Mouse (Mus musculus) liver, embryonic 11.5 days (tissue): ENCODE data around the gene Abcc10. TPM values are rescaled to one million over a fixed set of nuclear protein-coding genes. Genes with fewer than 3 reads are reported as not detected.

ENCODE experiments used
- ATAC-seq: fragments of 200-750 bp; cut with Nextera tagmentation; replicated peaks from 2 replicates; pipeline ENCODE4 v1.8.0; 2017; ENCODE audit warnings: moderate number of reproducible peaks, mild to moderate bottlenecking, moderate TSS enrichment, moderate library complexity; ENCODE audit not compliant: low FRiP score
- DNase-seq: peaks from one replicate; pipeline ENCODE4 v3.0.0-alpha.2; 2017; ENCODE audit warnings: low spot score
- H3K27ac ChIP-seq: fragments of 300-500 bp; sonication (generic); 2 replicates; pipeline ENCODE4 v1.5.1; 2014; ENCODE audit warnings: mild to moderate bottlenecking, low read depth, low read length, control low read depth
- H3K27me3 ChIP-seq: fragments of 300-500 bp; sonication (generic); replicated peaks from 2 replicates; pipeline ENCODE4 v1.6.1; 2014; ENCODE audit warnings: low read length, mixed read lengths; ENCODE audit not compliant: control insufficient read depth, insufficient read depth
- H3K36me3 ChIP-seq: fragments of 300-500 bp; sonication (generic); 2 replicates; pipeline ENCODE4 v1.6.1; 2014; ENCODE audit warnings: mild to moderate bottlenecking, low read length, moderate library complexity, mixed read lengths; ENCODE audit not compliant: control insufficient read depth, insufficient read depth
- H3K4me1 ChIP-seq: fragments of 300-500 bp; sonication (generic); replicated peaks from 2 replicates; pipeline ENCODE4 v1.6.1; 2014; ENCODE audit warnings: low read length, mixed read lengths; ENCODE audit not compliant: control insufficient read depth, insufficient read depth
- H3K4me2 ChIP-seq: fragments of 300-500 bp; sonication (generic); 2 replicates; pipeline ENCODE4 v1.6.1; 2014; ENCODE audit warnings: mild to moderate bottlenecking, control low read depth, moderate library complexity
- H3K4me3 ChIP-seq: fragments of 300-500 bp; sonication (generic); 2 replicates; pipeline ENCODE4 v1.5.1; 2014; ENCODE audit warnings: low read depth, low read length, control low read depth
- H3K9ac ChIP-seq: fragments of 300-500 bp; sonication (generic); 2 replicates; pipeline ENCODE4 v1.6.1; 2014; ENCODE audit warnings: low read depth, low read length, control low read depth
- H3K9me3 ChIP-seq: fragments of 300-500 bp; sonication (generic); 2 replicates; pipeline ENCODE4 v1.6.1; 2016; ENCODE audit warnings: low read length, inconsistent platforms, mixed read lengths; ENCODE audit not compliant: control insufficient read depth
- WGBS: fragments of 180-500 bp; shearing (Covaris S2); extraction: QIAGEN DNeasy Blood & Tissue Kit; methylation state at CpG from one replicate; pipeline ENCODE4 v1.1.7; 2014; 5-methylcytosine and 5-hydroxymethylcytosine counted together
- polyA plus RNA-seq: library from polyadenylated mRNA; unstranded; fragments of >200 nt; fragmentation: Nextera tagmentation; extraction: Ambion mirVana; gene quantifications from 2 replicates; pipeline ENCODE4 v1.2.1, GENCODE M21; 2014

The Abcc10 gene
- polyA plus RNA-seq, 1 experiment from 2014 or later: 4.4 TPM

DNA sequence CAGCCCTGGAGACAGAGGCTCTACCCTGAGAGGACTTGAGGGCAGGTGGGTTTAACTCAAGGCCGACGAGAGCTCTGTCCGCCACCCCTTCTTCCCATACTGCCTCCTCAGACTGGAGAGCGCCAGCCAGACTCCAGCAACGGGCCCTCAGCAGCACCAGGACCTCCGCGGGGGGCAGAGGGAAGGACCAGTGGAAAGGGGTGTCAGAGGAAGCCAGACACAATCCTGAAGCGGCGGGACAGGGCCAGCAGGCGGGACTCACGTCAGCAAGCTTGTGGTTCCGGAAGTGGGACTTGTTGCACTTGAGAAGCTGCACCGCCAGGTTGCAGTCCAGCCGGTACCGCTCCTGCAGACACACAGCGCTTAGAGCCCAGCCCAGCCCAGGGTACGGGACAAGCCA is 68.5 kb downstream of the Abcc10 start:
- H3K4me2 ChIP-seq: no peak overlapping the region
- H3K4me3 ChIP-seq: no peak overlapping the region
- WGBS: 90% methylated on average over 17 of the region's 17 CpGs
- peaks cover 8% of the 10 kb centered on the region for H3K27me3 ChIP-seq
- no peak overlapping the region for H3K9ac ChIP-seq
- no peak for DNase-seq
- H3K36me3 ChIP-seq: peaks cover 47% of the 10 kb centered on the region
- no peak for ATAC-seq
- no peaks in the 10 kb centered on the region for H3K9me3 ChIP-seq
- H3K27ac ChIP-seq: no peak overlapping the region
- peaks cover 5% of the 10 kb centered on the region; the same call in 1 of the 2 replicates for H3K4me1 ChIP-seq

DNA sequence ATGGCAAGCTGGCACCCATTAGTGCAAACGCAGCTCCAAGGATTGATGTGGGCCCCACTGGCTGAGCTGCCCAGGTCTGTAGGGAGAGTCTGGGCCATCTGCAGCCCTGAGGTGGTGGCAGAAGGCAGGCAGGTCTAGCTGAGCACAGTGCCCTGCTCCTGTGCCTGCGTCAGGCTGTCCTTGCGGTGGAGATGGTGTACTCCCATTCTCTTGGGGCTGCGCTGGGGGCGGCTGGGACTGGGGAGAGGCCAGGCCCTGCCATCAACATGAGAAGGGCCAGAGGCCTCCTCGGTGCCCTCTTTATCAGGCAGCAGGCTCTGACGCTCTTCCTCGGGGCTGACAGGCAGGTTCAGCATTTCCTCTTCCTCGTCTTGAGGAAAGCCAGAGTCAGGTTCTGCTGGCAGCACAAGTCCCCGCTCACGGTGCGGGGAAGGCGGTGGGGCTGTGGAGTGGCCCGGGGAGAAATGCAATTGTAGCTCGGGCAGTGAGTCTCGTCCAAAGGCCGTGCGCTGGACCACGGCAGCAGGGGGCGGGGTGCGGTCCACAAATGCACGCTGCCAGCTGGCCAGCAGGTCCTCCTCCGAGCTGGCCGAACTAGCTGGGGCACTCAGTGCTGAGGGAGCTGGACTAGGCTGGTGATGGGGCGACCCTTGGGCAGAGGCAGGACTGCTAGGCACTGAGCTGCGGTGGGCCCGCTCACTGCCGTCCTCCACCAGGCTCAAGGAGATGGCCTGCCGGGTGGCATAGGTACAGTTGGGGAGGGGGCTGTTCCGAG is 69.7 kb downstream of the Abcc10 start:
- 78% methylated on average over 30 of the region's 30 CpGs for WGBS
- H3K4me1 ChIP-seq: peaks cover 11% of the 10 kb centered on the region
- no peak overlapping the region for H3K4me3 ChIP-seq
- H3K9me3 ChIP-seq: no peaks in the 10 kb centered on the region
- ATAC-seq (no peak), DNase-seq (no peak)
- H3K27me3 ChIP-seq: peaks cover 17% of the 10 kb centered on the region
- no peak overlapping the region for H3K4me2 ChIP-seq
- no peak overlapping the region for H3K27ac ChIP-seq
- peaks cover 40% of the 10 kb centered on the region for H3K36me3 ChIP-seq
- H3K9ac ChIP-seq: no peak overlapping the region

DNA sequence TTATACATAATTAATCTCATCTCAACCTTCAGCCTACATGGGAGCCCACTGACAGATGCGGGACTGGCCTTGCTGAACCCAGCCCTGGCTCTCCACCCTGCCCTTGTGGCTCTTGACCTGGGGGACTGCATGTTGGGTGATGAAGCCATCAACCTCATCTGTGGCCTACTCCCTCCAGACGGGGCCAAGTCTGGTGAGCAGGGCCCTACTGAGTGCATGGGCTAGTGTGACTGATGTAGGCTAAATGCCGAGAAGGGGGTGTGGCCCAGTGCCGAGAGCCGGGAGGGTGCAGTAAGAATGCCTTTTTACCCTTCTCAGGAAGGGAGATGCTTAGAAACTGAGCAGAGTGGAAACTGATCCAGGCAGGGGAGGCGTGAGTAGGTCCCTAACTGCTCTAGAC is 73.0 kb downstream of the Abcc10 start:
- Histone ChIP-seq H3K4me2 (no peak overlapping the region), H3K4me1 (peaks cover 17% of the 10 kb centered on the region), H3K36me3 (peaks cover 41% of the 10 kb centered on the region), H3K9ac (no peak overlapping the region), H3K4me3 (no peak overlapping the region), H3K9me3 (no peaks in the 10 kb centered on the region), H3K27ac (no peak overlapping the region), H3K27me3 (peaks cover 17% of the 10 kb centered on the region)
- ATAC-seq (no peak), DNase-seq (no peak)
- WGBS: 38% methylated on average over 6 of the region's 6 CpGs

DNA sequence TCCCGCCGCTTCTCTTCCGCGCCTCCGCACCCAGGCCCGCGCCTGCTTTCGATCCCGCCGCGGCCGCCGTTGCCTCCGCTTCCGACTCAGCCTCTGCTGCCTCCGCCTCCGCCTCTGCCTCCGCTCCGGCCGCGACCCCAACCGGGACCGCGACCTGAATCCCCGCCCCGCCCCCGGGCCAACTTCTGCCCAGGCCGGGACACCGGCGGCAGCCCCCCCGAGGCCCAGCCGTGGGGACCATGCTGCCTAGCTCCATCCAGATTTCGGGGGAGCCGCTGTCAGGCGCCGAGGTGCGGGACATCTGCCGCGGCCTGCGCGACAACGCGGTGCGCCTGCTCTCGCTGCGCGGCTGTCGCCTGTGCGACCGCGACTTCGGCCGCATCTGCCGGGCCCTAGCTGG is 74.0 kb downstream of the Abcc10 start:
- Histone ChIP-seq H3K9ac (peak overlapping the region; percentile 66; the same call in 1 of the 2 replicates), H3K36me3 (peaks cover 43% of the 10 kb centered on the region), H3K4me3 (peak overlapping the region; percentile 68), H3K4me1 (peaks cover 22% of the 10 kb centered on the region), H3K9me3 (no peaks in the 10 kb centered on the region), H3K4me2 (peak overlapping the region; percentile 99), H3K27me3 (peaks cover 17% of the 10 kb centered on the region), H3K27ac (no peak overlapping the region)
- DNase-seq: peak; percentile 66
- 0 out of 2 replicates have a peak, but pooled peaks have one; percentile 1 for ATAC-seq
- WGBS: under 1% methylated on average over 48 of the region's 54 CpGs

DNA sequence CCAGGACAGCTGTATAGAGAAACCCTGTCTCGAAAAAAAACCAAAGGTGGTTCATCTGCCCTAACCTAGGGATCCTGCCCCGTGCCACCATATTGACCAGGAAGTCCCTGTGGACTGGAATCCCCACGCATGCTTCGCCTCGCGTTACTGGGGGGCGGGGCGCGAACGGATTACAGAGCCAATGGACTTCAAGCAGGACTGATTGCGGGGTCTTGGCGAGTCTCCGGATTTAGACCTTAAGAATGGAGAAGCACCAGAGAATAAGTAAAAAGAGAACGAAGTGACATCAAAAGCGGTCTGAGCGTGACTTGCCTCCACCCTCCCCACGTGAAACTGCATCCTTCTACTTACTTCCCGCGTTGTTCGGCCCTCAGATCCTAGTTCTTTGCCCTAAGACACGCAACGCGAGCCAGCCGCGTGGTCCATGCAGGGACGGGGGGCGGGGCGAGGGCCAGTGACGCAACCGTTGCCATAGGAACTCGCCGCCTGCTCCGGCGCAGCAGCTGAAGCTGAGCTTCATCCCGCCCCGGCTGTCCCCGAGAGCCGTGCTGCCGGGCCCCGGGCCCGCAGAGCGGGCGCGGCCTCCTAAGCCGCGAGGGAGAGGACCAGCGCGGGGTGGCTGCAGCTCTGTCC is 74.6 kb downstream of the Abcc10 start, which contains the start of gene Lrrc73:
TSS of gene Lrrc73 (plus strand) at position 80 of the 633 bp plus-strand sequence.
- ATAC-seq (peak; percentile 79), DNase-seq (peak; percentile 91)
- H3K36me3 ChIP-seq: peaks cover 40% of the 10 kb centered on the region
- H3K4me1 ChIP-seq: peaks cover 26% of the 10 kb centered on the region
- peaks cover 17% of the 10 kb centered on the region for H3K27me3 ChIP-seq
- H3K27ac ChIP-seq: no peak within 1 kb of the TSS
- WGBS: 2% methylated on average over 48 of the region's 48 CpGs
- peak within 1 kb of the TSS; percentile 99 for H3K4me2 ChIP-seq
- peak within 1 kb of the TSS; percentile 68 for H3K4me3 ChIP-seq
- H3K9me3 ChIP-seq: no peaks in the 10 kb centered on the region
- H3K9ac ChIP-seq: peak within 1 kb of the TSS; percentile 66

Other genes starting within 250 kb of the Abcc10 start
- 141 and 143 TPM in 2 replicates for gene Mrps18a, start 217.4 kb downstream of the Abcc10 start, polyA plus RNA-seq
- gene Rsph9, start 184.1 kb downstream of the Abcc10 start, polyA plus RNA-seq: 2.0 TPM in 2 replicates
- gene Mad2l1bp, start 174.8 kb downstream of the Abcc10 start, polyA plus RNA-seq: 37.2 and 41.2 TPM in 2 replicates
- 26.1 and 31.1 TPM in 2 replicates for gene Gtpbp2, start 167.3 kb downstream of the Abcc10 start, polyA plus RNA-seq
- 20.9 and 22.3 TPM in 2 replicates for gene Polh, start 125.7 kb downstream of the Abcc10 start, polyA plus RNA-seq
- gene Xpo5, start 125.6 kb downstream of the Abcc10 start, polyA plus RNA-seq: 56.4 and 62.8 TPM in 2 replicates
- 89.3 and 90.4 TPM in 2 replicates for gene Polr1c, start 80.3 kb downstream of the Abcc10 start, polyA plus RNA-seq
- 65.6 and 76.7 TPM in 2 replicates for gene Yipf3, start 80.3 kb downstream of the Abcc10 start, polyA plus RNA-seq
- gene Lrrc73, start 74.8 kb downstream of the Abcc10 start, polyA plus RNA-seq: 0.34 and 0.62 TPM in 2 replicates
- gene Tjap1, start 45.3 kb downstream of the Abcc10 start, polyA plus RNA-seq: 26.4 and 29.3 TPM in 2 replicates
- 0.11 and 0.23 TPM in 2 replicates for gene Dlk2, start 30.9 kb downstream of the Abcc10 start, polyA plus RNA-seq
- gene Zfp318, start 55.4 kb upstream of the Abcc10 start, polyA plus RNA-seq: 5.7 and 6.3 TPM in 2 replicates
- gene Crip3, start 100.6 kb upstream of the Abcc10 start, polyA plus RNA-seq: 0.38 and 0.53 TPM in 2 replicates
- not detected in 2 replicates for gene Slc22a7, start 110.1 kb upstream of the Abcc10 start, polyA plus RNA-seq
- 0.03 and 0.07 TPM in 2 replicates for gene Ttbk1, start 159.3 kb upstream of the Abcc10 start, polyA plus RNA-seq
- 63.6 and 65.0 TPM in 2 replicates for gene Dnph1, start 168.4 kb upstream of the Abcc10 start, polyA plus RNA-seq
- 1.1 and 1.2 TPM in 2 replicates for gene Cul9, start 218.0 kb upstream of the Abcc10 start, polyA plus RNA-seq
- gene Srf, start 227.8 kb upstream of the Abcc10 start, polyA plus RNA-seq: 5.6 and 9.2 TPM in 2 replicates